Mouse (Mus musculus) lung, postnatal 0 days (tissue): ENCODE measurements at regions not wholly inside any gene's neighbourhood (a gene's known extent, or its start where the extent isn't known, plus 50 kb on each side); places are given as distances from the start of the nearest gene placed in this dataset.

Experiments used
- CTCF ChIP-seq: IDR thresholded peaks from 2 replicates; pipeline ENCODE4 v1.5.1; 2016; ENCODE audit warnings: antibody characterized with exemption, mild to moderate bottlenecking
- EP300 ChIP-seq: IDR thresholded peaks from 2 replicates; pipeline ENCODE4 v1.6.1; 2016; ENCODE audit warnings: antibody characterized with exemption, mild to moderate bottlenecking, control low read depth

DNA sequence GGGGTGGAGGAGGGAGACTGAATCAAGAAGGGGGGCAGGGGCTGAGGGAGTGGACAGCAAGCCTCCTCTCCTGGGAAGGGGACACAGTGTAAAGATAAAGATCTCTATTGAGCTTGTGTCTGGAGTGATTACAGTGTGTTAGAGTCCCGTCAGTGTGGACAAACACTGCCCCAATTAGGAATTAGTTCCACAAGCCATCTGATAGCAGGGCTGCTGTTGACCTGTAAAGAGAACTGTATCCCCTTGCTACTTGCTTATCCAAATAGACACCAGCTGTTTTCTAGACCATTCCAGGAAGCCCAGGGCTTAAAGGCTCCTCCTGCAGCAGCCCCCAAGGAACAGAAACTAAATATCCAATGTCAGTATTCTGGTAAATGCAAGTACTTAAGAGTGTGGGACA, 111.4 kb upstream of the Sox14 start:
- TF ChIP-seq EP300 (no peak), CTCF (no peak)
